Mouse (Mus musculus): ENCODE data around the gene Inf2. TPM values are rescaled to one million over a fixed set of nuclear protein-coding genes. Genes with fewer than 3 reads are reported as not detected.

Gene Inf2
- polyA plus RNA-seq, 1 experiment from 2014 or later: 1.9 TPM

GRCm38 (mm10) chr12:112646139-112646538 lies 57.6 kb downstream of the Inf2 start:
- ATAC-seq (no peak), DNase-seq (no peak)
- H3K9me3 ChIP-seq (ENCODE audit: low read length): no peaks in the 10 kb centered on the region
- H3K4me1 ChIP-seq (ENCODE audit: insufficient read depth): peaks cover 21% of the 10 kb centered on the region
- no peaks in the 10 kb centered on the region for H3K27me3 ChIP-seq (ENCODE audit: insufficient read depth, low read length)
- 46% methylated on average over 6 of the region's 6 CpGs for WGBS (ENCODE audit: insufficient replicate concordance)
- no peak overlapping the region for H3K27ac ChIP-seq (ENCODE audit: low read depth)
- peak overlapping the region; percentile 94 for H3K4me2 ChIP-seq (ENCODE audit: low read depth, low read length)
- peak overlapping the region; percentile 68 for H3K4me3 ChIP-seq (ENCODE audit: low read depth, low read length)
- TF ChIP-seq EP300 (IDR thresholded peaks at IDR 0.05; ENCODE audit: low read depth): no peak
- no peak for TF ChIP-seq CTCF (IDR thresholded peaks at IDR 0.05; ENCODE audit: low read depth)
- H3K36me3 ChIP-seq (replicated peaks; ENCODE audit: insufficient read depth, low read length): peaks cover 25% of the 10 kb centered on the region
- H3K9ac ChIP-seq (replicated peaks): peak overlapping the region; percentile 73

DNA sequence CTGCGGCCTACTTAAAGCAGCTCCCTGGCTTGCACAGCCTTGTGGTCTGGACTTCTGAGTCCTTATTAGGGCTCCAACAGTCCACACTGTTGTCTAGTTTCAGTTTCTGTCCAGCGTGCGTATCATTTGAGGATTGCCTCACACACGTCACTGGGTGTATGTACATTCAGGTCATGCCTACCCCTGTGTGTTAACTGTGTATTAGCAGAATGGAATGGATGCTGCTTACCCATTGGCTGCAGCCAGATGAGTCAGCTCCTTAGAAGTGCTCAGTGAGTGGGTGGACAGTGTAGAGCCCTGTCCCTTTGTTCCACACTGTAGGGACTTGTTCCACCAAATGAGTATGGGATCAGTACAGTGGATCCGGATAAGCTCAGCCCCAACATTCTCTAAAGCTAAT lies 59.5 kb downstream of the Inf2 start:
- no peak for DNase-seq
- peaks cover 21% of the 10 kb centered on the region for H3K4me1 ChIP-seq (ENCODE audit: insufficient read depth)
- TF ChIP-seq EP300 (IDR thresholded peaks at IDR 0.05; ENCODE audit: low read depth): no peak
- TF ChIP-seq CTCF (IDR thresholded peaks at IDR 0.05; ENCODE audit: low read depth): no peak
- peaks cover 28% of the 10 kb centered on the region for H3K36me3 ChIP-seq (replicated peaks; ENCODE audit: insufficient read depth, low read length)
- H3K27ac ChIP-seq (ENCODE audit: low read depth): no peak overlapping the region
- H3K27me3 ChIP-seq (ENCODE audit: insufficient read depth, low read length): no peaks in the 10 kb centered on the region
- no peak overlapping the region for H3K4me3 ChIP-seq (ENCODE audit: low read depth, low read length)
- H3K9ac ChIP-seq (replicated peaks): no peak overlapping the region
- ATAC-seq: no peak
- 69% methylated on average over 5 of the region's 5 CpGs for WGBS (ENCODE audit: insufficient replicate concordance)
- no peaks in the 10 kb centered on the region for H3K9me3 ChIP-seq (ENCODE audit: low read length)
- H3K4me2 ChIP-seq (ENCODE audit: low read depth, low read length): no peak overlapping the region

DNA sequence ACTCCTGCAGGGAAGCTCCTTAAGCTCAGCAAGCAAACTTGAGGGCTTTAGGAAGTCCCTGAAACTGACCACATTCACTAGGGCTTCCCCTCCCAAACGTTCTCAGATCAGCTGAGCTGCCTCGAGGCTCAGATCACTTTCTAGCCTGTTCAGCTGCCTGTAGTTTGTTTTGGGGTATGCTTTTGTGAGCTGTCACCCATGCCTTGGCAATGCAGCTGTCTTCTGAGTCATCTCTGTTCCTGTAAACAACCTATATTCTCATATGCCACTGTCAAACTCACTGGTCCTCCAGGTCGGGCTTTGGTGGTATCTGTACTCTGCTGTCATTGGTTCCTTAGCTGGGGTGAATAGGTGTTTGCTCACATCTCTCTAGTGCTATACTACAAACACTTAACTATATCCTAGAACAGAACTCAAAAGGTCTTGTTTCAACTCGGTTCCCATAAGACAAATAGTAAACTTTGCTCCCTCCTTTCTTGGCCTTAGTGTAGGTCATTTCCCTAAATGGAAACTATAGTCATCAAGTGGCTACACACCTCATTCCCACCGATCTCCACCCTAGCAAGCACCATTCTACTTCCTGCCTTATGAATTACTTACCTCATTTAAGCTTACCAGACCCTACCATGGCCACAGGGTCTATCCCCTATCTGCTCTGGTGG lies 63.3 kb downstream of the Inf2 start:
- Histone ChIP-seq H3K4me3 (ENCODE audit: low read depth, low read length) (no peak overlapping the region), H3K4me1 (ENCODE audit: insufficient read depth) (0 out of 2 replicates have a peak, but pooled peaks cover 3% of the 10 kb centered on the region), H3K36me3 (replicated peaks; ENCODE audit: insufficient read depth, low read length) (peaks cover 56% of the 10 kb centered on the region), H3K9ac (replicated peaks) (no peak overlapping the region), H3K27ac (ENCODE audit: low read depth) (no peak overlapping the region), H3K9me3 (ENCODE audit: low read length) (no peaks in the 10 kb centered on the region), H3K4me2 (ENCODE audit: low read depth, low read length) (no peak overlapping the region), H3K27me3 (ENCODE audit: insufficient read depth, low read length) (no peaks in the 10 kb centered on the region)
- TF ChIP-seq EP300 (IDR thresholded peaks at IDR 0.05; ENCODE audit: low read depth): no peak
- TF ChIP-seq CTCF (IDR thresholded peaks at IDR 0.05; ENCODE audit: low read depth): no peak
- ATAC-seq (no peak), DNase-seq (no peak)
- WGBS (ENCODE audit: insufficient replicate concordance): 71% methylated on average over 5 of the region's 5 CpGs

DNA sequence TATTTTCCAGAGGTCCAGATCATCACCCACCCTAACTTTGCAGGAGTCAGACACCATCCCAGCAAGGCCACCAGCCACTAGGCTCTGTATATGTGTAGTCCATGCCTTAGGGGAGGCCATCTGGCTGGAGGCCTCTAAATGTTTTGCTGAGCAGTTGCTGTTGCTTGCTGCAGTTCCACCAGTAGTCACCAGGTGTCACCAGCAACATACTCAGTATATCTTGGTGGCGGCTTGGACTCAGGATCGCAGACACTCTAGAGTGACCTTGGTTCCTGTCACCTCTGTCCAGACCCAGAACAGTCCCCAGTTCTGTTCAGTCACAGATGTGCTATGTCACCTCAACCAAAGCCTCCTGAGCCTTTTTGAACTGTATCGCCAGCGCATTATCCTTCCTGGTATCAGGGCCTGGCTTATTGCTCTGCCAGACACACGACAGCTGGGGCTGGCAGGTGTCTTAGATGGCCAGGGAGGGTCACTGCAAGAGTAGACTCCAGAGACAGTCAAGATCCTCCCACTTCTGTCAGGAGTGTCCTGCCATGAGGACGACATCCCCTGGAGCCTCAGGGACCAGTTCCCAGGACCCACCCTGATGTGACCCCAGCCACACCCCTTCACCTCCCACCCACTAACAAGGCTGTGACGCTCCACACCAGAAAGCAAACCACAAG lies 64.7 kb downstream of the Inf2 start:
- no peak overlapping the region for H3K9ac ChIP-seq (replicated peaks)
- H3K27ac ChIP-seq (ENCODE audit: low read depth): no peak overlapping the region
- H3K4me3 ChIP-seq (ENCODE audit: low read depth, low read length): no peak overlapping the region
- peak; percentile 87 for DNase-seq
- no peak overlapping the region for H3K4me2 ChIP-seq (ENCODE audit: low read depth, low read length)
- H3K36me3 ChIP-seq (replicated peaks; ENCODE audit: insufficient read depth, low read length): peaks cover 59% of the 10 kb centered on the region
- H3K9me3 ChIP-seq (ENCODE audit: low read length): no peaks in the 10 kb centered on the region
- TF ChIP-seq CTCF (IDR thresholded peaks at IDR 0.05; ENCODE audit: low read depth): peak; percentile 96
- no peak for TF ChIP-seq EP300 (IDR thresholded peaks at IDR 0.05; ENCODE audit: low read depth)
- no peaks in the 10 kb centered on the region for H3K27me3 ChIP-seq (ENCODE audit: insufficient read depth, low read length)
- ATAC-seq: peak; percentile 74
- 61% methylated on average over 7 of the region's 7 CpGs for WGBS (ENCODE audit: insufficient replicate concordance)
- H3K4me1 ChIP-seq (ENCODE audit: insufficient read depth): no peaks in the 10 kb centered on the region

DNA sequence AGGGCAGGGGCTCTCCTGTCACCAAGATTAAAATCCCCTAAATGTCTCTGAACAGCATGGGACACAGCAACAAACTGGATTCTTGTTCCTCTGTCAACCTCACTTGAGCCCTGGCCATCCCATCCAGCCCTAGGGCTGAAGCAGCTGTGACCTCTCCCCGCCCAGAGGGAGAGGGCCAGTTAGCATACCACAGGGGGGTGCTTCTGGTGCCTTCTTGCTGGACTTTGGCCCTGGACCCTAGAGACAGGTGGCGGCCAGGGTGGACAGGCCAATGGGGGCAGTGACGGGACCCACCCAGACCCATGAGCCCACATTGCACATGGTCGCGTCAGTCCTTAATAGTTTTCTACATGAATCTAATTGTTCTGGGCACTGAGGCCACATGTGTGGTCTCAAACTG lies 65.5 kb downstream of the Inf2 start:
- DNase-seq: no peak
- no peak overlapping the region for H3K27ac ChIP-seq (ENCODE audit: low read depth)
- no peaks in the 10 kb centered on the region for H3K27me3 ChIP-seq (ENCODE audit: insufficient read depth, low read length)
- WGBS (ENCODE audit: insufficient replicate concordance): 84% methylated on average over 5 of the region's 5 CpGs
- TF ChIP-seq CTCF (IDR thresholded peaks at IDR 0.05; ENCODE audit: low read depth): no peak
- no peak for TF ChIP-seq EP300 (IDR thresholded peaks at IDR 0.05; ENCODE audit: low read depth)
- ATAC-seq: no peak
- no peaks in the 10 kb centered on the region for H3K4me1 ChIP-seq (ENCODE audit: insufficient read depth)
- no peak overlapping the region for H3K4me3 ChIP-seq (ENCODE audit: low read depth, low read length)
- H3K36me3 ChIP-seq (replicated peaks; ENCODE audit: insufficient read depth, low read length): peaks cover 63% of the 10 kb centered on the region
- no peaks in the 10 kb centered on the region for H3K9me3 ChIP-seq (ENCODE audit: low read length)
- no peak overlapping the region for H3K9ac ChIP-seq (replicated peaks)
- no peak overlapping the region for H3K4me2 ChIP-seq (ENCODE audit: low read depth, low read length)

DNA sequence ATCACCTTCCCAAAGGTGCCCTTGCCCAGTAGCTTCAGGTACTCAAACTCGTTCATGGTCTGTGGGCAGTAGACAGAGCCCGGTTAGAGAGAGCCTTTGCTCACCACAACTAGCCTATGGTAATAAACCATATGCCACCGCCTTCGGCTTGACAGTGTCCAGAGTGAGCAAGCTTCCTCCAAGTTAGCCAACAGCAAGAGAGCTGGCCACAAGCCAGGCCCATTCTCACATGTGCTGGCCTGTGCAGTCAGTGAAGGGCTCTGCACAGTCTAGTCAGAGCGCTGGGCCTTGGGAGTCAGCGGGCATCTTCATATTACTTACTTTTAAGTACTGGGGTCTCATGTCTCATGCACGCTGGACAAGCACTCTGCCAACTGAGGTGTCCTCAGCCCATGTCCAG lies 70.0 kb downstream of the Inf2 start:
- TF ChIP-seq CTCF (IDR thresholded peaks at IDR 0.05; ENCODE audit: low read depth) (no peak), EP300 (IDR thresholded peaks at IDR 0.05; ENCODE audit: low read depth) (no peak)
- H3K9ac ChIP-seq (replicated peaks): no peak overlapping the region
- no peaks in the 10 kb centered on the region for H3K9me3 ChIP-seq (ENCODE audit: low read length)
- H3K4me2 ChIP-seq (ENCODE audit: low read depth, low read length): no peak overlapping the region
- no peaks in the 10 kb centered on the region for H3K4me1 ChIP-seq (ENCODE audit: insufficient read depth)
- no peak overlapping the region for H3K27ac ChIP-seq (ENCODE audit: low read depth)
- no peak for ATAC-seq
- peaks cover 85% of the 10 kb centered on the region for H3K36me3 ChIP-seq (replicated peaks; ENCODE audit: insufficient read depth, low read length)
- H3K27me3 ChIP-seq (ENCODE audit: insufficient read depth, low read length): no peaks in the 10 kb centered on the region
- 90% methylated on average over 7 of the region's 7 CpGs for WGBS (ENCODE audit: insufficient replicate concordance)
- DNase-seq: no peak
- no peak overlapping the region for H3K4me3 ChIP-seq (ENCODE audit: low read depth, low read length)
